Mouse (Mus musculus): ENCODE results near the gene Pycr1. TPM values are rescaled to one million over a fixed set of nuclear protein-coding genes. Genes with fewer than 3 reads are reported as not detected.
A peak's percentile ranks its signal among the peaks of the same experiment; 100 is the strongest.

Pycr1 gene
- polyA plus RNA-seq, 1 experiment from 2014 or later, result 29.9 TPM

GRCm38 (mm10) chr11:120618619-120619535 is 24.7 kb downstream of the Pycr1 start:
- 90% methylated on average over 25 of the region's 25 CpGs for WGBS
- Histone ChIP-seq H3K36me3 (peaks cover 71% of the 10 kb centered on the region), H3K27ac (peak overlapping the region; percentile 89), H3K9me3 (no peaks in the 10 kb centered on the region), H3K4me3 (peak overlapping the region; percentile 79; the same call in 1 of the 2 replicates), H3K4me1 (peaks cover 27% of the 10 kb centered on the region), H3K27me3 (ENCODE audit: insufficient read depth, poor library complexity, severe bottlenecking) (no peaks in the 10 kb centered on the region)
- no peak for DNase-seq (ENCODE audit: low spot score)

DNA sequence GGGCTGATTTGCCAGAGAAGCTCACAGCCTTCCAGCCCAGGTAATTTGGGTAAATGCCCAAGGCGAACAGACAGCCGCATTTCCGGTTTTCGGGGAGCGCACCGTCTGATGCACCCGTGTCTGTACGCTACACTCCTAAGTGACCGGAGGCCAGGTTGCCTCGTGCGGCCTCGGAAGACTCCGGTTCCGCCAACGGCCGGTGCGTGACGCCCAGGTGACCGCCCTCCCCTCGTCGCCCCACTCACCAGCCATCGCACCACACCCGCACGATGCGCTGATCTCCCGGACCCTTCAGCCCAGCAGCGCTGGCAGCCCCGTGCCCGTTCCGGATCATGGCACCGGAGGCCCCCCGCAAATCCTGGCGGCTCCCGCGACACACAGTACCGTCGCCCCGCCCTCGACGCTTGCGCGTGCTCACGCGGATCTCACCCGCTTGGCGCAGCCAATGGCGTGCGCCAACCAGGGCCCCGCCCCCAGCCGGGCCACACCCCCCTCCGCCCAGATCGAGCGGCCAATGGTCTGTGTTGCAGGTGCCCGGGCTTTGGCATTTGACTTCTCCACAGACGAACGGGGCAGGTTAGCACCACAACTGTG is 26.0 kb downstream of the Pycr1 start, which contains the start of gene Pcyt2:
TSS of gene Pcyt2 (minus strand) at position 418 of the 594 bp plus-strand sequence.
- peak; percentile 96 for DNase-seq (ENCODE audit: low spot score)
- Histone ChIP-seq H3K27ac (peak within 1 kb of the TSS; percentile 89), H3K27me3 (ENCODE audit: insufficient read depth, poor library complexity, severe bottlenecking) (no peaks in the 10 kb centered on the region), H3K4me1 (peaks cover 20% of the 10 kb centered on the region), H3K9me3 (no peaks in the 10 kb centered on the region), H3K36me3 (peaks cover 75% of the 10 kb centered on the region), H3K4me3 (peak within 1 kb of the TSS; percentile 79)
- WGBS, result under 1% methylated on average over 56 of the region's 56 CpGs

GRCm38 (mm10) chr11:120616617-120617294 is 26.8 kb downstream of the Pycr1 start:
- H3K4me1 ChIP-seq, result peaks cover 20% of the 10 kb centered on the region
- peak overlapping the region; percentile 89 for H3K27ac ChIP-seq
- H3K4me3 ChIP-seq, result peak overlapping the region; percentile 79
- H3K36me3 ChIP-seq, result peaks cover 77% of the 10 kb centered on the region
- no peak for DNase-seq (ENCODE audit: low spot score)
- no peaks in the 10 kb centered on the region for H3K27me3 ChIP-seq (ENCODE audit: insufficient read depth, poor library complexity, severe bottlenecking)
- 35% methylated on average over 4 of the region's 4 CpGs for WGBS
- H3K9me3 ChIP-seq, result no peaks in the 10 kb centered on the region

- DNase-seq (ENCODE audit: low spot score), result no peak
- no peaks in the 10 kb centered on the region for H3K9me3 ChIP-seq
- peaks cover 77% of the 10 kb centered on the region for H3K36me3 ChIP-seq
- WGBS, result 89% methylated on average over 11 of the region's 11 CpGs
- H3K4me3 ChIP-seq, result 0 out of 2 replicates have a peak overlapping the region, but pooled peaks have one; percentile 9
- H3K4me1 ChIP-seq, result peaks cover 20% of the 10 kb centered on the region
- H3K27ac ChIP-seq, result no peak overlapping the region
- H3K27me3 ChIP-seq (ENCODE audit: insufficient read depth, poor library complexity, severe bottlenecking), result no peaks in the 10 kb centered on the region; the same call in 1 of the 2 replicates
These were observed 27.9 kb downstream of the Pycr1 start for GRCm38 (mm10) chr11:120615606-120616203.

GRCm38 (mm10) chr11:120615167-120615566 is 28.4 kb downstream of the Pycr1 start:
- H3K9me3 ChIP-seq, result no peaks in the 10 kb centered on the region
- peaks cover 20% of the 10 kb centered on the region for H3K4me1 ChIP-seq
- 86% methylated on average over 6 of the region's 6 CpGs for WGBS
- no peak overlapping the region for H3K27ac ChIP-seq
- H3K36me3 ChIP-seq, result peaks cover 77% of the 10 kb centered on the region
- no peak for DNase-seq (ENCODE audit: low spot score)
- H3K4me3 ChIP-seq, result no peak overlapping the region
- no peaks in the 10 kb centered on the region; the same call in 1 of the 2 replicates for H3K27me3 ChIP-seq (ENCODE audit: insufficient read depth, poor library complexity, severe bottlenecking)

- Histone ChIP-seq H3K27me3 (ENCODE audit: insufficient read depth, poor library complexity, severe bottlenecking) (peaks cover 10% of the 10 kb centered on the region), H3K27ac (no peak overlapping the region), H3K4me3 (no peak overlapping the region), H3K36me3 (peaks cover 78% of the 10 kb centered on the region), H3K4me1 (peaks cover 30% of the 10 kb centered on the region), H3K9me3 (no peaks in the 10 kb centered on the region)
- no peak for DNase-seq (ENCODE audit: low spot score)
- WGBS, result 89% methylated on average over 8 of the region's 8 CpGs
These were observed 29.6 kb downstream of the Pycr1 start for GRCm38 (mm10) chr11:120613976-120614375.

GRCm38 (mm10) chr11:120613481-120613972 is 30.0 kb downstream of the Pycr1 start:
- no peak overlapping the region for H3K27ac ChIP-seq
- DNase-seq (ENCODE audit: low spot score), result no peak
- H3K36me3 ChIP-seq, result peaks cover 74% of the 10 kb centered on the region
- H3K27me3 ChIP-seq (ENCODE audit: insufficient read depth, poor library complexity, severe bottlenecking), result peaks cover 12% of the 10 kb centered on the region
- no peaks in the 10 kb centered on the region for H3K9me3 ChIP-seq
- H3K4me1 ChIP-seq, result peaks cover 34% of the 10 kb centered on the region
- WGBS, result 82% methylated on average over 10 of the region's 10 CpGs
- no peak overlapping the region for H3K4me3 ChIP-seq

- Histone ChIP-seq H3K9me3 (no peaks in the 10 kb centered on the region), H3K27me3 (ENCODE audit: insufficient read depth, poor library complexity, severe bottlenecking) (peaks cover 14% of the 10 kb centered on the region), H3K4me3 (peak overlapping the region; percentile 2; the same call in 1 of the 2 replicates), H3K27ac (no peak overlapping the region), H3K4me1 (peaks cover 38% of the 10 kb centered on the region), H3K36me3 (peaks cover 66% of the 10 kb centered on the region)
- WGBS, result 37% methylated on average over 6 of the region's 6 CpGs
- DNase-seq (ENCODE audit: low spot score), result peak; percentile 89
These were observed 30.8 kb downstream of the Pycr1 start for GRCm38 (mm10) chr11:120612763-120613162.

DNA sequence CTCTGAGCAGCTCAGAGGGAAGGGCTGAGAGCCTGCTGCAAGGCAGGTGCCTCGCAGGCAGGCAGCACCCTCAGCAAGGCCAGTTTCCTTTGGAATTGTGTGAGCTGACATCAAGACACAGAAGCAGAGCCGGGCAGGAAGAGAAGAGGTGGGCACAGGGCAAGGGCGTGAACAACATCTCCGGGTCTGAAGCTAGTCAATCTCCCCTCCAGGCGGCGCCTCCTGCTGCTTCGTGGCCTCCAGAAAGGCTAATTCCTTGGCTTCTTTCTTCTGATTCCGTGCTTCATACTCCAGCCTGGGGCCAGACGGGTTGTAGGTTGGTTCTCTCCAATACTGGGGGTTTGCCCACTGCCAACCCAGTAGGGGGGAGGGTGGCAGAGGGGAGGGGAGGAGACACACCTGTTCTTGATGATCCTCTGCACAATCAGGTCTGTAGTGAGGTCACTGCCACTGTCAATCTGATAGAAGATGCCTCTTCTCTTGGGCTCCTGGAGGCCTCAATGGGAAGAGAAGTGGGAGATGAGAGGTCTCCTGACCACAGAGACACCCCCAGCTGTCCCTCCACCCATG is 33.0 kb downstream of the Pycr1 start:
- Histone ChIP-seq H3K27ac (no peak overlapping the region), H3K27me3 (ENCODE audit: insufficient read depth, poor library complexity, severe bottlenecking) (peaks cover 25% of the 10 kb centered on the region), H3K4me3 (no peak overlapping the region), H3K4me1 (peaks cover 26% of the 10 kb centered on the region), H3K9me3 (no peaks in the 10 kb centered on the region), H3K36me3 (peaks cover 79% of the 10 kb centered on the region)
- 79% methylated on average over 9 of the region's 9 CpGs for WGBS
- no peak for DNase-seq (ENCODE audit: low spot score)

DNA sequence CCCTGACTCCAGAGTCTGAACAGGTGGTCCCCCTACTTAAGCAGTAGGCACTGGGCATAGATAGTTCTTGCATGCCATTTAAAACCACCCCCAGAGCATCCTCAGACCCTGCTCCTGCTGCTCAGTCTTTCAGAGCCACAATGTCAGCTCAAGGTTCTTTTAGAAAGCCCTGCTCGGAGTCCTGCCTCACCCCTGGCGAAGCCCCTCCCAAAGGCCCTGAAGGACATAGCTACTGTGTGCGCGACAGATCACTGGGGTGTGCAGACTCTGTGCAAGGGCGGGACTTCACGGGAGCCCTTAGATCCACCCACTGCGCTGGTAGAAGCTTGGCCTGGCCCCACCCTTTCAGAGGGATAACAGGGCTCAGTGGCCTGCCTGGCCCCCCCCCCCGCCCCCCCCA is 34.3 kb downstream of the Pycr1 start:
- H3K27ac ChIP-seq, result peak overlapping the region; percentile 82
- peaks cover 25% of the 10 kb centered on the region for H3K4me1 ChIP-seq
- peaks cover 81% of the 10 kb centered on the region for H3K36me3 ChIP-seq
- DNase-seq (ENCODE audit: low spot score), result peak; percentile 93
- 35% methylated on average over 8 of the region's 8 CpGs for WGBS
- H3K9me3 ChIP-seq, result no peaks in the 10 kb centered on the region
- H3K27me3 ChIP-seq (ENCODE audit: insufficient read depth, poor library complexity, severe bottlenecking), result peaks cover 25% of the 10 kb centered on the region
- peak overlapping the region; percentile 59 for H3K4me3 ChIP-seq

DNA sequence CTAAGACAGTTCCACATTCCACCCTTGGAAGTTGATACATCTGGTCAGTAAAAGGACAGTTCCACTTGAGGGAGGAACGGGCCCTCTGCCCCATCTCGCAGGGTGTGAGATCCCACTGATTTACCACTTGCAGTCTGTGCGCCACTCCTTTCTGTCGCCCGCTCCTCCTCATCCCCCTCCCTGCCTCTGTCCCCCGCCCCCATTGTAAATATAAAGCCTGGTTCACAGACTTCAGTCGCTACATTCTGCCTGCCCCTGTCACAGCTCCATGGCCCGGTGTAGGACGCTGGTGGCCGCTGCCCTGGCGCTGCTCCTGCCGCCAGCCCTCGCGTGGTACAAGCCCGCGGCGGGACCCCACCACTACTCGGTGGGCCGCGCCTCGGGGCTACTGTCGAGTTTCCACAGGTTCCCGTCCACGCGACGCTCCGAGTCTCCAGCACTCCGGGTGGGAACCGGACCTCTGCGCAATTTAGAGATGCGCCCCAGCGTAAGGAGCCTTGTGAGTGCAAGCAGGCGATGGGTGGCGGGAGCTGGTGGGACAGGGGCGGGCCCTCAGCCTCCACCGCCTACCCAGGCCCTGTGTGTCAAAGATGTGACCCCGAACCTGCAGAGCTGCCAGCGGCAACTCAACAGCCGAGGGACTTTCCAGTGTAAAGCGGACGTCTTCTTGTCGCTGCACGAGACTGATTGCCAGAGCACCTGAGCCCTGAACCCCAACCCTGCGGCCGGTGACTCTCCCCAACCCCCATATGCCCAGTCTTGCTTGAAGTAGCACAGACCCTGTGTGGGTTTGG is 35.1 kb downstream of the Pycr1 start, which contains the start of gene Npb:
TSS of gene Npb (plus strand) at position 237 of the 794 bp plus-strand sequence.
- no peak for DNase-seq (ENCODE audit: low spot score)
- 7% methylated on average over 45 of the region's 45 CpGs for WGBS
- H3K4me3 ChIP-seq, result peak within 1 kb of the TSS; percentile 59
- H3K4me1 ChIP-seq, result peaks cover 25% of the 10 kb centered on the region
- H3K9me3 ChIP-seq, result no peaks in the 10 kb centered on the region
- peak within 1 kb of the TSS; percentile 82 for H3K27ac ChIP-seq
- H3K27me3 ChIP-seq (ENCODE audit: insufficient read depth, poor library complexity, severe bottlenecking), result peaks cover 25% of the 10 kb centered on the region
- H3K36me3 ChIP-seq, result peaks cover 81% of the 10 kb centered on the region

All from heart, embryonic 10.5 days (tissue).